Mouse (Mus musculus): ENCODE results near the gene Swt1.

Swt1 gene

GRCm38 (mm10) chr1:151319267-151319666, 109.0 kb downstream of the Swt1 start:
- no peak for DNase-seq (ENCODE audit: low spot score in 2 of 2)
